Mouse (Mus musculus) kidney, embryonic 14.5 days (tissue): ENCODE results near the gene Gm10697. TPM values are rescaled to one million over a fixed set of nuclear protein-coding genes. Genes with fewer than 3 reads are reported as not detected.
"Not testable (repeated sequence)": the region's sequence is repeated elsewhere in the genome, so short reads cannot be mapped to it uniquely, and the experiment has no call there.

Source experiments
- ATAC-seq: fragments of 200-750 bp; cut with Nextera tagmentation; 2 replicates; pipeline ENCODE4 v1.8.0; 2017; ENCODE audit warnings: moderate number of reproducible peaks, mild to moderate bottlenecking, moderate TSS enrichment, moderate library complexity; ENCODE audit not compliant: low FRiP score, low TSS enrichment
- H3K27ac ChIP-seq: fragments of 300-500 bp; sonication (generic); 2 replicates; pipeline ENCODE4 v1.5.1; 2014; ENCODE audit warnings: low read depth, mild to moderate bottlenecking, low read length, moderate library complexity, mixed read lengths
- H3K27me3 ChIP-seq: fragments of 300-500 bp; sonication (generic); 2 replicates; pipeline ENCODE4 v1.6.1; 2014; ENCODE audit warnings: mild to moderate bottlenecking, low read length; ENCODE audit not compliant: control insufficient read depth, insufficient read depth
- H3K36me3 ChIP-seq: fragments of 300-500 bp; sonication (generic); 2 replicates; pipeline ENCODE4 v1.6.1; 2014; ENCODE audit warnings: low read length, mixed read lengths; ENCODE audit not compliant: control insufficient read depth, insufficient read depth
- H3K4me1 ChIP-seq: fragments of 300-500 bp; sonication (generic); 2 replicates; pipeline ENCODE4 v1.6.1; 2014; ENCODE audit warnings: low read length, mixed read lengths; ENCODE audit not compliant: control insufficient read depth, insufficient read depth
- H3K4me2 ChIP-seq: fragments of 300-500 bp; sonication (generic); replicated peaks from 2 replicates; pipeline ENCODE4 v1.6.1; 2014; ENCODE audit warnings: low read depth, mild to moderate bottlenecking, low read length
- H3K4me3 ChIP-seq: fragments of 300-500 bp; sonication (generic); 2 replicates; pipeline ENCODE4 v1.5.1; 2014; ENCODE audit warnings: mild to moderate bottlenecking, low read length
- H3K9ac ChIP-seq: fragments of 300-500 bp; sonication (generic); 2 replicates; pipeline ENCODE4 v1.6.1; 2014; ENCODE audit warnings: low read depth, mild to moderate bottlenecking, low read length, moderate library complexity
- H3K9me3 ChIP-seq: fragments of 300-500 bp; sonication (generic); 2 replicates; pipeline ENCODE4 v1.6.1; 2016; ENCODE audit warnings: low read length; ENCODE audit not compliant: control insufficient read depth
- WGBS: fragments of 180-500 bp; shearing (Covaris S2); extraction: QIAGEN DNeasy Blood & Tissue Kit; methylation state at CpG from one replicate; pipeline ENCODE4 v1.1.7; 2014; 5-methylcytosine and 5-hydroxymethylcytosine counted together
- polyA plus RNA-seq: library from polyadenylated mRNA; unstranded; fragments of >200 nt; fragmentation: Nextera tagmentation; extraction: Ambion mirVana; gene quantifications from 2 replicates; pipeline ENCODE4 v1.2.1, GENCODE M21; 2014

The Gm10697 gene
- not detected in 2 replicates for polyA plus RNA-seq

GRCm38 (mm10) chr3:94072544-94072943 lies at the start of gene Gm10697:
Gene Gm10697 (minus strand): TSS chr3:94072644.
- WGBS: 100% methylated on average over 1 of the region's 3 CpGs
- H3K27ac ChIP-seq, ATAC-seq: not testable (repeated sequence)

GRCm38 (mm10) chr3:94115071-94115470 lies 42.6 kb upstream of the Gm10697 start:
- H3K9me3 ChIP-seq: not testable (repeated sequence)

More at GRCm38 (mm10) chr3:94072544-94072943, at the start of gene Gm10697:
- H3K36me3 ChIP-seq, H3K9me3 ChIP-seq, H3K4me3 ChIP-seq, H3K4me1 ChIP-seq, H3K27me3 ChIP-seq, H3K9ac ChIP-seq, H3K4me2 ChIP-seq: not testable (repeated sequence)

GRCm38 (mm10) chr3:94054785-94055184 lies 17.7 kb downstream of the Gm10697 start, which contains the start of gene Gm9125:
Gene Gm9125 (minus strand): TSS chr3:94054885.
- 78% methylated on average over 1 of the region's 3 CpGs for WGBS
- H3K27ac ChIP-seq: not testable (repeated sequence)

More at GRCm38 (mm10) chr3:94115071-94115470, 42.6 kb upstream of the Gm10697 start:
- not testable (repeated sequence) for H3K36me3 ChIP-seq, ATAC-seq, H3K27me3 ChIP-seq, H3K4me3 ChIP-seq, H3K4me2 ChIP-seq, H3K9ac ChIP-seq, H3K4me1 ChIP-seq, H3K27ac ChIP-seq
- 70% methylated on average over 1 of the region's 1 CpGs for WGBS

GRCm38 (mm10) chr3:94049566-94050121 lies 22.8 kb downstream of the Gm10697 start:
- WGBS: no CpG with 5 or more reads among the region's 5 CpGs
- not testable (repeated sequence) for H3K4me1 ChIP-seq, H3K4me2 ChIP-seq, H3K36me3 ChIP-seq, H3K9ac ChIP-seq, H3K4me3 ChIP-seq, H3K27me3 ChIP-seq, H3K27ac ChIP-seq, ATAC-seq, H3K9me3 ChIP-seq

More at GRCm38 (mm10) chr3:94054785-94055184, 17.7 kb downstream of the Gm10697 start, which contains the start of gene Gm9125:
- not testable (repeated sequence) for H3K4me1 ChIP-seq, H3K9me3 ChIP-seq, H3K4me2 ChIP-seq, H3K36me3 ChIP-seq, H3K27me3 ChIP-seq, H3K9ac ChIP-seq, ATAC-seq, H3K4me3 ChIP-seq

GRCm38 (mm10) chr3:94038241-94038640 lies 34.2 kb downstream of the Gm10697 start:
- H3K27ac ChIP-seq, H3K4me1 ChIP-seq, H3K4me2 ChIP-seq, H3K9me3 ChIP-seq, H3K9ac ChIP-seq, H3K4me3 ChIP-seq, H3K36me3 ChIP-seq, H3K27me3 ChIP-seq: not testable (repeated sequence)
- WGBS: 70% methylated on average over 1 of the region's 1 CpGs
- ATAC-seq: peak; percentile 86; the same call in 1 of the 2 replicates

GRCm38 (mm10) chr3:94034400-94034799 lies 38.0 kb downstream of the Gm10697 start:
- not testable (repeated sequence) for ATAC-seq, H3K27ac ChIP-seq, H3K4me2 ChIP-seq, H3K27me3 ChIP-seq, H3K4me3 ChIP-seq, H3K9ac ChIP-seq, H3K36me3 ChIP-seq, H3K4me1 ChIP-seq, H3K9me3 ChIP-seq
- 93% methylated on average over 14 of the region's 18 CpGs for WGBS

Other genes with a start within 250 kb of the Gm10697 start
- gene Tdpoz3, start 246.6 kb downstream of the Gm10697 start, polyA plus RNA-seq: not detected in 2 replicates
- not detected in 2 replicates for gene Gm9117, start 129.1 kb downstream of the Gm10697 start, polyA plus RNA-seq
- not detected in 2 replicates for gene Tdpoz5, start 111.3 kb downstream of the Gm10697 start, polyA plus RNA-seq
- not detected in 2 replicates for gene Gm9125, start 17.8 kb downstream of the Gm10697 start, polyA plus RNA-seq
- not detected in 2 replicates for gene Gm10696, start 105.5 kb upstream of the Gm10697 start, polyA plus RNA-seq
- gene Gm5286, start 124.1 kb upstream of the Gm10697 start, polyA plus RNA-seq: not detected in 2 replicates
- gene Gm4778, start 191.4 kb upstream of the Gm10697 start, polyA plus RNA-seq: not detected in 2 replicates
- gene Them4, start 237.4 kb upstream of the Gm10697 start, polyA plus RNA-seq: 10.2 and 12.0 TPM in 2 replicates